Mouse (Mus musculus) thymus, adult 2 months (tissue): ENCODE results near the gene Kxd1.

ENCODE experiments used
- CTCF ChIP-seq: fragments of 200-500 bp; IDR thresholded peaks from 2 replicates; pipeline ENCODE4 v1.5.1; 2012; ENCODE audit warnings: mild to moderate bottlenecking, control low read depth, low read length, moderate library complexity, borderline replicate concordance; ENCODE audit not compliant: control insufficient read depth, poor library complexity, insufficient read depth; ENCODE audit errors: extremely low read depth
- POLR2A ChIP-seq: fragments of 200-500 bp; IDR thresholded peaks from 2 replicates; pipeline ENCODE4 v1.6.1; 2012; ENCODE audit warnings: mild to moderate bottlenecking, low read length, control low read depth, moderate library complexity; ENCODE audit not compliant: control insufficient read depth, poor library complexity, insufficient read depth; ENCODE audit errors: extremely low read depth

GRCm38 (mm10) chr8:70558334-70558733 is 30.6 kb upstream of the Kxd1 start:
- TF ChIP-seq CTCF (no peak), POLR2A (no peak)
